Mouse (Mus musculus) lung, embryonic 15.5 days (tissue): ENCODE results near the gene Jak2. TPM values are rescaled to one million over a fixed set of nuclear protein-coding genes. Genes with fewer than 3 reads are reported as not detected.

Experiments
- ATAC-seq: fragments of 200-750 bp; cut with Nextera tagmentation; 2 replicates; pipeline ENCODE4 v1.8.0; 2017; ENCODE audit warnings: moderate number of reproducible peaks, borderline replicate concordance; ENCODE audit not compliant: low FRiP score, low TSS enrichment; ENCODE audit errors: extremely low read depth
- H3K27ac ChIP-seq: fragments of 300-500 bp; sonication (generic); 2 replicates; pipeline ENCODE4 v1.5.1; 2015; ENCODE audit warnings: moderate library complexity, mild to moderate bottlenecking, inconsistent platforms
- H3K27me3 ChIP-seq: fragments of 300-500 bp; sonication (generic); 2 replicates; pipeline ENCODE4 v1.6.1; 2015; ENCODE audit warnings: inconsistent platforms
- H3K36me3 ChIP-seq: fragments of 300-500 bp; sonication (generic); 2 replicates; pipeline ENCODE4 v1.6.1; 2015; ENCODE audit warnings: inconsistent platforms
- H3K4me1 ChIP-seq: fragments of 300-500 bp; sonication (generic); 2 replicates; pipeline ENCODE4 v1.6.1; 2015; ENCODE audit warnings: inconsistent platforms
- H3K4me2 ChIP-seq: fragments of 300-500 bp; sonication (generic); 2 replicates; pipeline ENCODE4 v1.6.1; 2015; ENCODE audit warnings: inconsistent platforms, mild to moderate bottlenecking, moderate library complexity
- H3K4me3 ChIP-seq: fragments of 300-500 bp; sonication (generic); 2 replicates; pipeline ENCODE4 v1.5.1; 2015; ENCODE audit warnings: mild to moderate bottlenecking, inconsistent platforms
- H3K9ac ChIP-seq: fragments of 300-500 bp; sonication (generic); 2 replicates; pipeline ENCODE4 v1.6.1; 2015; ENCODE audit warnings: inconsistent platforms
- H3K9me3 ChIP-seq: fragments of 300-500 bp; sonication (generic); 2 replicates; pipeline ENCODE4 v1.6.1; 2016; ENCODE audit warnings: inconsistent platforms
- WGBS: fragments of 180-500 bp; shearing (Covaris S2); methylation state at CpG from one replicate; pipeline ENCODE4 v1.1.7; 2015; 5-methylcytosine and 5-hydroxymethylcytosine counted together
- polyA plus RNA-seq: library from polyadenylated mRNA; unstranded; fragments of >200 nt; fragmentation: Nextera tagmentation; extraction: Ambion mirVana; gene quantifications from 2 replicates; pipeline ENCODE4 v1.2.1, GENCODE M21; 2015

The Jak2 gene
- polyA plus RNA-seq, 1 experiment from 2014 or later = 8.3 TPM

DNA sequence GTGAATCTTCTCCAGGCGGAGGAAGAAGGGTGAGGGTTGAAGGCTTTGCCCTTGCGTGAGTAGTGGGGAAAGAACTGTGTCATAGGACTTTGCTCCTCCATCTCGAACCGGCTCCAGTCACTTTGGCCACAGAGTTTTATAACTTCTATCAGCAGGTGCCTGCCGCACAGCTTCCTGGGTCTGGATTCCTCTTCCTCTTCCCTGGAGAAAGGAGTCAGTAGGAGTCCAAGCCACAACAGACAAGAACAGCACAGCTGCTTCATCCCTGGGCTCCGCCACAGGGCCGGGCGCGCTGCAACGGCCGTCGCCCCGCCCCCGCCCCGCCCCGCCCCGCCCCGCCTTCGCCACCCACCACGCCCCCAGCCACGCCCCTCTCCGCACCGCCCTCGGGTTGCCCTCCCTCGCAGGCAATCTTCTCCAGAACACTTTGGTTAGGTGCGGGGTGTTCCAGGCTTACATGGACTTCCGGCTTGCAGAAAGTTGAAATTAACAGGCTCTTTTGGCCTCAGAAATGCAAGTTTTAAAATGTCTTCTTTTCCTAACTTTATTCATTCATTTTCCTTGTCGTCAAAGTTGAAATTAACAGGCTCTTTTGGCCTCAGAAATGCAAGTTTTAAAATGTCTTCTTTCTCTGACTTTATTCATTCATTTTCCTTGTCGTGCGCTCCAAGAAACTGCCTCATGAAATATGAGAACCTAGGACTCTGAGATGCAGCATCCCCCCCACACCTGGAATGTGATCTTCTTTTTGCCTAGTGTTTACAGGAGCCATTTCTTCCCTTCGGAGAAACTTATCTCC is 73.6 kb downstream of the Jak2 start, which contains the start of gene Insl6:
TSS of gene Insl6 (minus strand) at position 304 of the 799 bp plus-strand sequence.
- Histone ChIP-seq H3K9me3 (no peaks in the 10 kb centered on the region), H3K36me3 (no peaks in the 10 kb centered on the region), H3K27me3 (peaks cover 6% of the 10 kb centered on the region; the same call in 1 of the 2 replicates), H3K4me3 (peak within 1 kb of the TSS; percentile 33), H3K27ac (no peak within 1 kb of the TSS), H3K4me2 (peak within 1 kb of the TSS; percentile 66), H3K9ac (no peak within 1 kb of the TSS), H3K4me1 (no peaks in the 10 kb centered on the region)
- ATAC-seq = peak; percentile 96
- WGBS = 2% methylated on average over 30 of the region's 31 CpGs

DNA sequence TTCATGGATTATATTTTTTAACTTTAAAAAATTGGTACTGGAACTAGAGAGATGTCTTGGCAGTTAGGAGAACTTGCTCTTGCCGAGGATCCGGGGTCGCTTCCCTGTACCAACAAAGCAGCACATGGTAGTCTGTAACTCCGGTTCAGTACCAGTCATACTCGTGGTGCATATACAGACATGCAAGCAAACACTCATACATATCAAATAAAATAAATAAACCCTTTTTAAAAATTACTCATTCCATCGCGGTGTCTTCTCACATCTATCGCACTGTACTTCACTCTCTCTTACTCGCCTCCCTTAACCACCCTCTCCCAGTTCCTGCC is 74.2 kb downstream of the Jak2 start:
- Histone ChIP-seq H3K27ac (no peak overlapping the region), H3K9ac (no peak overlapping the region), H3K27me3 (peaks cover 6% of the 10 kb centered on the region; the same call in 1 of the 2 replicates), H3K4me2 (peak overlapping the region; percentile 66), H3K9me3 (no peaks in the 10 kb centered on the region), H3K4me1 (no peaks in the 10 kb centered on the region), H3K36me3 (no peaks in the 10 kb centered on the region), H3K4me3 (peak overlapping the region; percentile 33)
- WGBS = 25% methylated on average over 9 of the region's 9 CpGs
- no peak for ATAC-seq

DNA sequence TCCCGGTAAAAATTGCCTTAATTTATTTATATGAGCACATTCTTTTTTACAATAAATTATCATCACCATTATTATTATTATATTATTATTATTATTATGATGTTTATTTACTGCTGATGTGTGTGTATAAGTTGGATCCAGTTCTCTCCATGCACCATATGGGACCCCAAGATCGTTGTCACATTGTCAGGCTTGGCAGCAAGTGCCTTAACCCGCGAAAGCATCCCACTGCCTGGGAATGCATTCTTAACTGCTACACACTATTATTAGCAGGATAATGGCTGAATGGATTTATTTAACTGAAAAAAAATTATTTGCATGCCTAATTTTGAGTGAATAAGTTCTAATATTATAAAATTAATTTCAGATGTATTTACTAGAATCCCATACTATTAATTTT is 74.8 kb downstream of the Jak2 start:
- H3K4me3 ChIP-seq = no peak overlapping the region
- H3K27ac ChIP-seq = no peak overlapping the region
- no peaks in the 10 kb centered on the region for H3K4me1 ChIP-seq
- WGBS = 79% methylated on average over 4 of the region's 4 CpGs
- H3K4me2 ChIP-seq = no peak overlapping the region
- H3K9me3 ChIP-seq = no peaks in the 10 kb centered on the region
- no peak overlapping the region for H3K9ac ChIP-seq
- peaks cover 6% of the 10 kb centered on the region; the same call in 1 of the 2 replicates for H3K27me3 ChIP-seq
- no peak for ATAC-seq
- no peaks in the 10 kb centered on the region for H3K36me3 ChIP-seq

DNA sequence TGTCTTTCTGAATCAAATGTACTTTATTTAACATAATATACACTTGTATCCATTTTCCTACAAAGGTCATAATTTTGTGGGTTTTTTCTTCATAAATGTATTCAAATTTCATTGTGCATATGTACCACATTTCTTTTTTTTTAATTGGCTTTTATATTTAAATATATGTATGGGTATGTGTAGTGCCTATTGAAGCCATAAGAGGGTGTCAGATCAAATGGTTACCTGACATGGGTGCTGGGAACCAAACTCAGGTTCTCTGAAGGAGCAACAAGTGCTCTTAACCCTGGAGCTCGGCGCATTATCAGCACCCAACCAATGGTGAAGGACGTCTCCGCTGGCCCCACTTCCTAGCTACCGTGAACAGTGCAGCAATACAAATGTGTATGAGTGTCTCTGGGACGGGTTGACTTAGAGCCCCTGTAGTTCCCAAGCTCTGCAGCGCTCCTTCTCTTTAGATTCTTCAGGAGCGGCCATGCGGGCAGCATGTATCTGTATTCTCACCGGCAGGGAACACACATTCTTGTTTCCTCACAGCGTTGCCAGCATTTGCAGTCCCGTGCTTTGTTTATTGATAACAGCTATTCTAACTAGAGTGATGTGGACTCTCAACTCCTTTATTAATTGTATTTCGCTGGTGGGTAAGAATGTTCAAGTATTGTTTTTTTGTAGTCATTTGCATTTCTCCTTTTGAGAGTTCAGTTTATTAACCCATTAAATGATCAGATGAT is 75.4 kb downstream of the Jak2 start:
- no peak overlapping the region for H3K9ac ChIP-seq
- H3K27ac ChIP-seq = no peak overlapping the region
- H3K4me3 ChIP-seq = no peak overlapping the region
- WGBS = 76% methylated on average over 13 of the region's 13 CpGs
- peaks cover 6% of the 10 kb centered on the region; the same call in 1 of the 2 replicates for H3K27me3 ChIP-seq
- H3K4me2 ChIP-seq = no peak overlapping the region
- no peaks in the 10 kb centered on the region for H3K4me1 ChIP-seq
- no peak for ATAC-seq
- H3K9me3 ChIP-seq = no peaks in the 10 kb centered on the region
- H3K36me3 ChIP-seq = no peaks in the 10 kb centered on the region

- Histone ChIP-seq H3K27me3 (peaks cover 20% of the 10 kb centered on the region), H3K27ac (no peak within 1 kb of the TSS), H3K9me3 (no peaks in the 10 kb centered on the region), H3K4me2 (peak within 1 kb of the TSS; percentile 79), H3K9ac (peak within 1 kb of the TSS; percentile 35), H3K4me1 (no peaks in the 10 kb centered on the region; the same call in 1 of the 2 replicates), H3K4me3 (peak within 1 kb of the TSS; percentile 36), H3K36me3 (no peaks in the 10 kb centered on the region)
- 1% methylated on average over 23 of the region's 23 CpGs for WGBS
- no peak for ATAC-seq
These were observed 82.6 kb downstream of the Jak2 start, which contains the start of gene Rln1 for GRCm38 (mm10) chr19:29334068-29334745. Gene Rln1 (minus strand): TSS chr19:29334670.

DNA sequence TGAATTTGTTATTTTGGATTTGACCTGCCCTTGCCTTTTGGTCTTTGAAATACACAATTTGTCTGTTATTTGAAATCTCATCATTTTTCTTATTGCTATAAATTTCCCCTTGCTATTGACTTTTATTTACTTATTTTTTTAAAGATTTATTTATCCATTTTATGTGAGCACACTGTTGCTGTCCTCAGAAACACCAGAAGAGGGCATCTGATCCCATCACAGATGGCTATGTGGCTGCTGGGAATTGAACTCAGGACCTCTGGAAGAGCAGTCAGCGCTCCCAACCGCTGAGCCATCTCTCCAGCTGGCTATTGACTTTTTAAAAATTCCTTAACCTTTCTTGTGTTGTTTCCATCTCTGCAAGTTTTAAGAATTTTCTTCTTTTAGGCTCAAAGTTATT is 85.0 kb downstream of the Jak2 start:
- Histone ChIP-seq H3K27me3 (peaks cover 20% of the 10 kb centered on the region), H3K4me1 (no peaks in the 10 kb centered on the region; the same call in 1 of the 2 replicates), H3K36me3 (no peaks in the 10 kb centered on the region), H3K9me3 (no peaks in the 10 kb centered on the region), H3K4me3 (no peak overlapping the region), H3K4me2 (no peak overlapping the region), H3K27ac (no peak overlapping the region), H3K9ac (no peak overlapping the region)
- no peak for ATAC-seq
- WGBS = 87% methylated on average over 2 of the region's 2 CpGs

DNA sequence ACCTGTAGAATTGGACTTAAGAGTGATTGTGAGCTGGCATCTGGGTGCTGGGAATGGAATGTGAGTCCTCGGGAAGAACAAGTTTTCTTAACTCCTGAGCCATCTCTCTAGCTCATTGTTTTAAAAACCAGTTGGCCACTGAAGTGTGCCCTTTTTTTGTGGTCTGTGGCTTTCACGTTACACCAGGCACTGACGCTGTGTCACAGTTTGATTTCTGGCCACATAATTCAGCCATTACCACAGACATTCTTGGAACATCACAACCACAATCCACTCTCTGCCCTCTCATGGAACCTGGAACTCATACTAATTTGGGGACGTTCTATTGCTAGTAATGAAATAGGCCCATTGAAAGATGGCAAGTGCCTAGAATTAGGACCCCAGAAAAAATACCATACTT is 89.4 kb downstream of the Jak2 start:
- H3K4me3 ChIP-seq = no peak overlapping the region
- H3K36me3 ChIP-seq = no peaks in the 10 kb centered on the region
- no peak overlapping the region for H3K27ac ChIP-seq
- no peak overlapping the region for H3K4me2 ChIP-seq
- ATAC-seq = no peak
- no peaks in the 10 kb centered on the region for H3K27me3 ChIP-seq
- no peaks in the 10 kb centered on the region for H3K9me3 ChIP-seq
- 81% methylated on average over 4 of the region's 4 CpGs for WGBS
- H3K9ac ChIP-seq = no peak overlapping the region
- H3K4me1 ChIP-seq = no peaks in the 10 kb centered on the region

- Histone ChIP-seq H3K27me3 (no peaks in the 10 kb centered on the region), H3K9me3 (no peaks in the 10 kb centered on the region), H3K36me3 (no peaks in the 10 kb centered on the region), H3K9ac (no peak overlapping the region), H3K27ac (no peak overlapping the region), H3K4me2 (no peak overlapping the region), H3K4me3 (no peak overlapping the region), H3K4me1 (no peaks in the 10 kb centered on the region)
- WGBS = 73% methylated on average over 6 of the region's 6 CpGs
- ATAC-seq = no peak
These were observed 90.7 kb downstream of the Jak2 start for GRCm38 (mm10) chr19:29342281-29342680.

DNA sequence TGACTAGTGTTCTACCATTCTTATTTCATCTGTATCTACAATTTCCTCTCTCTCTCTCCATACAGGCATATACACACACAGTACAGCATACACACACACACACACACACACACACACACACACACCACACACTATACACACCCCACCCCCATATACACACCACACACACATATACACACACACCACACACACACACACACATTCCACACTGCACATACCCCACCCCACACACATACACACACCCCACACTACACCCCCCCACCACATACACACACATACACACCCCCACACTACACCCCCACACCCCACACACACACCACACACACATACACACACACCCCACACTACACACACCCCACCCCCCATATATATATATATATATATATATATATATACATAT is 93.2 kb downstream of the Jak2 start:
- no peaks in the 10 kb centered on the region for H3K9me3 ChIP-seq
- no peak overlapping the region for H3K4me2 ChIP-seq
- no peak overlapping the region for H3K9ac ChIP-seq
- no peaks in the 10 kb centered on the region for H3K36me3 ChIP-seq
- H3K27ac ChIP-seq = no peak overlapping the region
- H3K4me1 ChIP-seq = no peaks in the 10 kb centered on the region
- no peak for ATAC-seq
- no peaks in the 10 kb centered on the region for H3K27me3 ChIP-seq
- H3K4me3 ChIP-seq = no peak overlapping the region

DNA sequence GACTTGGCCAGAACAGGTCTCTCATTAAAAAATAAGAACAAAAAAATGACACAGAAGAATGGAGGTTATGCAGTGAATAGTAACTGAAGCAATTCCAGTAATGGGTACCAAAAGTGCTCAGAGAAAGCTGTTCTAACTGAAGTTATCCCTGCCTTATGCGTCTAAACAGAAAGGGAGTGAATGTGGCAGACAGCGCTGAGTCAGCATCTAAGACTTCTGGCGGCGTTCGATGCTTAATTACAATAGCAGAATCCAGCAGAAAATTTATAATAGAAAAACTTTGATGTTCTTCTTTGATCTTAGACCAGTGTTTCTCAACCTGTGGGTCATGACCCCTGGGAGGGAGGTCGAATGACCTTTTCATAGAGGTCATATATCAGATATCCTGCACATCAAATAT is 94.0 kb downstream of the Jak2 start:
- Histone ChIP-seq H3K9ac (no peak overlapping the region), H3K4me2 (no peak overlapping the region), H3K27ac (no peak overlapping the region), H3K4me1 (no peaks in the 10 kb centered on the region), H3K36me3 (no peaks in the 10 kb centered on the region), H3K27me3 (no peaks in the 10 kb centered on the region), H3K4me3 (no peak overlapping the region), H3K9me3 (no peaks in the 10 kb centered on the region)
- WGBS = 72% methylated on average over 6 of the region's 6 CpGs
- ATAC-seq = no peak

- Histone ChIP-seq H3K9ac (no peak overlapping the region), H3K36me3 (no peaks in the 10 kb centered on the region), H3K4me2 (no peak overlapping the region), H3K27ac (no peak overlapping the region), H3K4me1 (no peaks in the 10 kb centered on the region), H3K27me3 (no peaks in the 10 kb centered on the region), H3K4me3 (no peak overlapping the region), H3K9me3 (no peaks in the 10 kb centered on the region)
- ATAC-seq = no peak
- WGBS = 52% methylated on average over 5 of the region's 5 CpGs
These were observed 99.4 kb downstream of the Jak2 start for GRCm38 (mm10) chr19:29350991-29351390.
